Mouse (Mus musculus) left cerebral cortex, adult 2 months (tissue): ENCODE data around the gene Osr1. TPM values are rescaled to one million over a fixed set of nuclear protein-coding genes. Genes with fewer than 3 reads are reported as not detected.

Source experiments
- DNase-seq, 2 experiments: peaks; one replicate each; pipeline ENCODE4 v3.0.0; 2021 to 2022; ENCODE audit warnings: low spot score in 2 of 2, mixed read lengths in 1 of 2; ENCODE audit errors: extremely low spot score in 1 of 2
- H3K27ac ChIP-seq: fragments of 200-600 bp; 2 replicates; pipeline ENCODE4 v1.8.1; 2022
- H3K4me3 ChIP-seq: fragments of 200-600 bp; 2 replicates; pipeline ENCODE4 v1.8.1; 2022
- CTCF ChIP-seq: fragments of 200-600 bp; IDR thresholded peaks from 2 replicates; pipeline ENCODE4 v1.8.1; 2022; ENCODE audit warnings: antibody characterized with exemption, mild to moderate bottlenecking, moderate library complexity
- intact Hi-C: fragments of 180-260 bp; cut with DNase I; formaldehyde crosslinking; loops from one replicate; pipeline ENCODE4 v1.15.1; 2025
- long read RNA-seq, 2 experiments: library from polyadenylated mRNA; stranded (forward); transcript quantifications; one replicate each; pipeline ENCODE4 v2.0.0; 2021; ENCODE audit warnings: borderline mapping rate in 2 of 2
- total RNA-seq, 2 experiments: library from RNA; stranded (reverse); gene quantifications; 2 replicates each; pipeline ENCODE4 v1.2.3; 2021

Gene Osr1
- 1 to 10 TPM; 2.8 to 3.9 TPM for total RNA-seq
- long read RNA-seq, experiment 1, partial matches to known transcripts: 1 of 4 reads
- long read RNA-seq, experiment 1, other reads (novel, unspliced or antisense): 1 of 4 reads
- long read RNA-seq, experiment 2, partial matches to known transcripts: 0 of 4 reads
- long read RNA-seq, experiment 2, other reads (novel, unspliced or antisense): 0 of 4 reads

- DNase-seq: peak; percentile 55 to 68
- Histone ChIP-seq H3K27ac (no peak within 1 kb of the TSS), H3K4me3 (peak within 1 kb of the TSS; percentile 37)
- TF ChIP-seq CTCF: peak; percentile 77
- intact Hi-C loops: loop anchor here (1.0 to 5.0 kb wide), 6 partner anchors 318 to 1017 kb away; no protein-coding TSS in a partner anchor
These were observed at the start of gene Osr1 for GRCm38 (mm10) chr12:9569971-9570370. Gene Osr1, plus strand, starts transcription at chr12:9570116.

- no peak for TF ChIP-seq CTCF
- DNase-seq: no peak
- intact Hi-C loops: no loop called here
- Histone ChIP-seq H3K27ac (no peak overlapping the region), H3K4me3 (no peak overlapping the region)
These were observed 19.6 kb upstream of the Osr1 start for GRCm38 (mm10) chr12:9550328-9550727.

GRCm38 (mm10) chr12:9564956-9565355 is 5.0 kb upstream of the Osr1 start:
- H3K27ac ChIP-seq: no peak overlapping the region
- DNase-seq: no peak
- intact Hi-C loops: no loop called here
- no peak overlapping the region for H3K4me3 ChIP-seq
- no peak for TF ChIP-seq CTCF

- H3K27ac ChIP-seq: no peak overlapping the region
- intact Hi-C loops: loop anchor here (1.0 to 5.0 kb wide), 6 partner anchors 318 to 1017 kb away; no protein-coding TSS in a partner anchor
- TF ChIP-seq CTCF: no peak
- peak overlapping the region; percentile 37 for H3K4me3 ChIP-seq
- no peak for DNase-seq
These were observed 630 bp downstream of the Osr1 start for GRCm38 (mm10) chr12:9570496-9570995.

GRCm38 (mm10) chr12:9571276-9571940 is 1.5 kb downstream of the Osr1 start:
- no peak overlapping the region for H3K27ac ChIP-seq
- no peak for TF ChIP-seq CTCF
- DNase-seq: no peak
- intact Hi-C loops: loop anchor here (2.0 to 5.0 kb wide), 5 partner anchors 319 to 1016 kb away; no protein-coding TSS in a partner anchor
- H3K4me3 ChIP-seq: no peak overlapping the region

GRCm38 (mm10) chr12:9572022-9572421 is 2.1 kb downstream of the Osr1 start:
- no peak for TF ChIP-seq CTCF
- no peak for DNase-seq
- Histone ChIP-seq H3K27ac (no peak overlapping the region), H3K4me3 (no peak overlapping the region)
- intact Hi-C loops: loop anchor here (5.0 kb wide), 4 partner anchors 320 to 1015 kb away; no protein-coding TSS in a partner anchor

- intact Hi-C loops: loop anchor here (5.0 kb wide), 4 partner anchors 321 to 1014 kb away; no protein-coding TSS in a partner anchor
- Histone ChIP-seq H3K4me3 (no peak overlapping the region), H3K27ac (no peak overlapping the region)
- no peak for TF ChIP-seq CTCF
- no peak for DNase-seq
These were observed 3.8 kb downstream of the Osr1 start for GRCm38 (mm10) chr12:9573682-9574081.

- intact Hi-C loops: loop anchor here (5.0 kb wide), 4 partner anchors 322 to 1013 kb away; no protein-coding TSS in a partner anchor
- Histone ChIP-seq H3K27ac (no peak overlapping the region), H3K4me3 (peak overlapping the region; percentile 9; the same call in 1 of the 2 replicates)
- no peak for TF ChIP-seq CTCF
- no peak for DNase-seq
These were observed 4.4 kb downstream of the Osr1 start for GRCm38 (mm10) chr12:9574244-9574871.

GRCm38 (mm10) chr12:9575158-9576042 is 5.5 kb downstream of the Osr1 start:
- intact Hi-C loops: no loop called here
- TF ChIP-seq CTCF: no peak
- no peak overlapping the region for H3K27ac ChIP-seq
- no peak overlapping the region for H3K4me3 ChIP-seq
- no peak for DNase-seq

- no peak for DNase-seq
- Histone ChIP-seq H3K27ac (no peak overlapping the region), H3K4me3 (no peak overlapping the region)
- TF ChIP-seq CTCF: no peak
- intact Hi-C loops: no loop called here
These were observed 6.2 kb downstream of the Osr1 start for GRCm38 (mm10) chr12:9576043-9576538.

GRCm38 (mm10) chr12:9577610-9578009 is 7.7 kb downstream of the Osr1 start:
- no peak for DNase-seq
- H3K4me3 ChIP-seq: no peak overlapping the region
- intact Hi-C loops: no loop called here
- no peak for TF ChIP-seq CTCF
- H3K27ac ChIP-seq: no peak overlapping the region
